Comparison of ENCODE assay signal across 7 mouse cellular contexts in the genomic region with DNA sequence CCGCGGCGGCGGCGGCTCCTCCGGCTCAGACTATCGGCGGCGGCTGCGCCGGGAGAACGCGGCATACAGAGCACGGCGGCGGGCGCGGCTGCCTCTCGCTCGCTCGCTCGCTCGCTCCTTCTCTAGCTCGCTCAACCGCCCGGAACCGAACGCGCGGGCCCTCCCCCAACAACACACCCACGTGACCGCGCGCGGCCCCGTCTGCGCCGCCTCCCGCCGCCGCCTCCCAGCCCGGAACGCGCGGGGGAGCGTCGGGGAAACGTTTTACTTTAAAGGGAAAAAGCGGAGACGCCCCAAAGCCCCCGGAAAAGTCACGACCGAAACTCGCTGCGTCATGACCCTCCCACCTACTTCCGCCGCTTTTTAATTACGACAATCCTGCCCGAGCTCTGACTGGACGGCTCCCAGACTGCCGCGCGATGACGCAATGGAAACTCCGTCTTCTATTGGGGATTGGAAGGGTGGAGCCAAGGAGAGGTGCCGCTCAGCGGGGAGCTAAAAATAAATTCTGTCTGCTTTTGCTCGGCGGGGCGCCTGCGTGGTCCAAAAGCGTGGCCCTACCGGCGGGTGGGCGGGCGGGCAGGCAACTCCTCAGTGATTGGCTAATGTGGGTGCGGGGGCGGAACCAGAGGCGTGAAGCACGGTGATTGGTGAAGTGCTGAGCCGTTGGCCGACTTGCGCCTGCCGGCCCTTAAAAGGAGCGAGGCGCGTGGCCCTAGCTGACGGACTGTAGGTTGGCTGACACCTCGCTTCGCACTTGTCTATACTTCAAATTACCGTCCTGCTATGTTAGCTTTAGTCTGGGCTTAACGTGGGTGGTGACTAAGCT. TPM values are rescaled to one million over a fixed set of nuclear protein-coding genes. Genes with fewer than 3 reads are reported as not detected.
DNase-seq lines count a peak whose midpoint lies in the region; ATAC-seq lines count a peak whose summit lies in the region.

TSS of gene Rheb (minus strand) at position 351 of the 829 bp plus-strand sequence.

- ATAC-seq in embryonic facial prominence, embryonic 11.5 days (replicated peaks; ENCODE audit: insufficient number of reproducible peaks, low FRiP score, low TSS enrichment, low read depth): peak; percentile 97
- ATAC-seq in granulocyte monocyte progenitor cell, adult 5-6 weeks (replicated peaks; ENCODE audit: poor library complexity, severe bottlenecking): peak; percentile 84
- ATAC-seq in midbrain, embryonic 13.5 days: peak; percentile 98

- peak within 1 kb of the TSS; percentile 98 for H3K27ac ChIP-seq in embryonic facial prominence, embryonic 11.5 days (replicated peaks; ENCODE audit: low read depth, low read length)
- peak within 1 kb of the TSS; percentile 98 for H3K27ac ChIP-seq in limb, embryonic 10.5 days
- H3K27ac ChIP-seq in midbrain, embryonic 13.5 days: peak within 1 kb of the TSS; percentile 98

- under 1% methylated on average over 71 of the region's 92 CpGs for WGBS in embryonic facial prominence, embryonic 11.5 days
- under 1% methylated on average over 92 of the region's 92 CpGs for WGBS in limb, embryonic 10.5 days
- under 1% methylated on average over 90 of the region's 92 CpGs for WGBS in midbrain, embryonic 13.5 days

- no peaks in the 10 kb centered on the region for H3K27me3 ChIP-seq in embryonic facial prominence, embryonic 11.5 days (ENCODE audit: control insufficient read depth, insufficient read depth, low read length)
- no peaks in the 10 kb centered on the region for H3K27me3 ChIP-seq in limb, embryonic 10.5 days (ENCODE audit: low read depth, poor library complexity, severe bottlenecking)
- no peaks in the 10 kb centered on the region for H3K27me3 ChIP-seq in midbrain, embryonic 13.5 days

- H3K4me1 ChIP-seq in embryonic facial prominence, embryonic 11.5 days (ENCODE audit: control insufficient read depth, insufficient read depth, low read length): peaks cover 3% of the 10 kb centered on the region; the same call in 1 of the 2 replicates
- H3K4me1 ChIP-seq in limb, embryonic 10.5 days: peaks cover 26% of the 10 kb centered on the region
- H3K4me1 ChIP-seq in midbrain, embryonic 13.5 days (replicated peaks): peaks cover 36% of the 10 kb centered on the region

- H3K9ac ChIP-seq in embryonic facial prominence, embryonic 11.5 days (replicated peaks; ENCODE audit: low read length): peak within 1 kb of the TSS; percentile 94
- peak within 1 kb of the TSS; percentile 92 for H3K9ac ChIP-seq in midbrain, embryonic 13.5 days (replicated peaks)

- H3K9me3 ChIP-seq in embryonic facial prominence, embryonic 11.5 days (replicated peaks; ENCODE audit: control insufficient read depth, low read length): no peaks in the 10 kb centered on the region
- H3K9me3 ChIP-seq in limb, embryonic 10.5 days (replicated peaks): no peaks in the 10 kb centered on the region
- H3K9me3 ChIP-seq in midbrain, embryonic 13.5 days: no peaks in the 10 kb centered on the region

- no peaks in the 10 kb centered on the region for H3K36me3 ChIP-seq in embryonic facial prominence, embryonic 11.5 days (replicated peaks; ENCODE audit: control insufficient read depth, insufficient read depth, low read depth, low read length)
- H3K36me3 ChIP-seq in limb, embryonic 10.5 days: no peaks in the 10 kb centered on the region
- H3K36me3 ChIP-seq in midbrain, embryonic 13.5 days: no peaks in the 10 kb centered on the region

- peak; percentile 99 for DNase-seq in adrenal gland, postnatal 14 days
- DNase-seq in embryonic facial prominence, embryonic 11.5 days (ENCODE audit: low spot score): peak; percentile 100
- DNase-seq in kidney, adult 11 months: peak; percentile 99
- DNase-seq in limb, embryonic 10.5 days (ENCODE audit: low spot score): peak; percentile 99
- peak; percentile 95 for DNase-seq in spleen, adult 12 weeks (ENCODE audit: low spot score)

- H3K4me3 ChIP-seq in embryonic facial prominence, embryonic 11.5 days (ENCODE audit: low read depth, low read length): peak within 1 kb of the TSS; percentile 94
- H3K4me3 ChIP-seq in limb, embryonic 10.5 days: peak within 1 kb of the TSS; percentile 90
- peak within 1 kb of the TSS; percentile 88 for H3K4me3 ChIP-seq in midbrain, embryonic 13.5 days (replicated peaks)

- H3K4me2 ChIP-seq in embryonic facial prominence, embryonic 11.5 days (ENCODE audit: low read depth, low read length): peak within 1 kb of the TSS; percentile 91
- H3K4me2 ChIP-seq in midbrain, embryonic 13.5 days (replicated peaks): peak within 1 kb of the TSS; percentile 78

RNA-seq across cellular contexts. Expression of gene Rheb, which starts in this region (rescaled TPM):
- total RNA-seq in adrenal gland, postnatal 14 days (2021): 68.6 and 76.1 TPM in 2 replicates
- 224 and 244 TPM in 2 replicates for polyA plus RNA-seq in embryonic facial prominence, embryonic 11.5 days (2014; fragmentation: Nextera tagmentation; extraction: Ambion mirVana)
- total RNA-seq in granulocyte monocyte progenitor cell, adult 5-6 weeks (2014; fragmentation: Nextera tagmentation): 71.9 and 104 TPM in 2 replicates
- total RNA-seq in granulocyte monocyte progenitor cell, adult 5-6 weeks (2017): 67.8 and 78.2 TPM in 2 replicates
- 179 and 186 TPM in 2 replicates for polyA plus RNA-seq in limb, embryonic 10.5 days (2016; fragmentation: Nextera tagmentation; extraction: Ambion mirVana)
- polyA plus RNA-seq in midbrain, embryonic 13.5 days (2015; fragmentation: Nextera tagmentation; extraction: Ambion mirVana): 206 and 221 TPM in 2 replicates

Comparison
In these comparisons a context has a peak if more than half of its experiments do, and no peak if none do; other contexts are left out.
1. Peak in every context shown above with its lines: DNase-seq, ATAC-seq, H3K4me3 ChIP-seq and H3K27ac ChIP-seq.